Mouse (Mus musculus): ENCODE data around the gene Doxl2. TPM values are rescaled to one million over a fixed set of nuclear protein-coding genes. Genes with fewer than 3 reads are reported as not detected.

Gene Doxl2
- polyA plus RNA-seq (2014; fragmentation: Illumina TruSeq; extraction: RNeasy Lipid Tissue Mini Kit (QIAGEN cat#74804); ENCODE audit: insufficient read depth, low read depth, low replicate concordance): not detected

GRCm38 (mm10) chr6:48974663-48975062 is at the start of gene Doxl2:
Gene Doxl2 (plus strand): TSS chr6:48974963.

DNA sequence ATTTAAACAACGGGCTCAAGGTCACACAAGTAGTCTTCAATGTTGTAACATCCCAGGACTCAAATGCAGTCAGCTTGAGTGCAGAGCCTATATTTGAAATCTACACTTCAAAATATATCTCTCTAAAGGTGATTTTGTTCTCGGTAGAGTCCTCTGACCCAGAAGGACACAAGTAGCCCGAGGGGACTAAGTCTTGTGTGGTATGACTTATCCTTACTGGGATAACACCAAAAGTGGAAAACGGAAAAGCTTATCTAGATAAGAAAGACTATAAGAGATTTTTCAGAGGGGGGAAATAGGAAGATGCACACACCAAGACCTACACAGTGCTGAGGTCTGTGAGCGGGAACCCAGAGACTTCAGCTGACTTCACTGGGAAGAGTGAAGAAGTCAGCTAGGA is 45.2 kb upstream of the Doxl2 start, which contains the start of gene 1600015I10Rik:
1600015I10Rik (plus strand) TSS at position 301 of the 400 bp plus-strand sequence.

GRCm38 (mm10) chr6:48986444-48986990 is 11.8 kb downstream of the Doxl2 start, which contains the start of gene Svs1:
Gene Svs1 (plus strand): TSS chr6:48986861.

Other genes with a start within 250 kb of the Doxl2 start
- gene Gimap1, start 235.9 kb upstream of the Doxl2 start, polyA plus RNA-seq (2014; fragmentation: Illumina TruSeq; extraction: RNeasy Lipid Tissue Mini Kit (QIAGEN cat#74804); ENCODE audit: insufficient read depth, low read depth, low replicate concordance): 43.6 TPM
- 24.5 TPM for gene Gimap5, start 228.8 kb upstream of the Doxl2 start, polyA plus RNA-seq (2014; fragmentation: Illumina TruSeq; extraction: RNeasy Lipid Tissue Mini Kit (QIAGEN cat#74804); ENCODE audit: insufficient read depth, low read depth, low replicate concordance)
- gene Gimap3, start 204.1 kb upstream of the Doxl2 start, polyA plus RNA-seq (2014; fragmentation: Illumina TruSeq; extraction: RNeasy Lipid Tissue Mini Kit (QIAGEN cat#74804); ENCODE audit: insufficient read depth, low read depth, low replicate concordance): 25.1 TPM
- gene Tmem176a, start 134.0 kb upstream of the Doxl2 start, polyA plus RNA-seq (2014; fragmentation: Illumina TruSeq; extraction: RNeasy Lipid Tissue Mini Kit (QIAGEN cat#74804); ENCODE audit: insufficient read depth, low read depth, low replicate concordance): 432 TPM
- gene Tmem176b, start 133.5 kb upstream of the Doxl2 start, polyA plus RNA-seq (2014; fragmentation: Illumina TruSeq; extraction: RNeasy Lipid Tissue Mini Kit (QIAGEN cat#74804); ENCODE audit: insufficient read depth, low read depth, low replicate concordance): 523 TPM
- gene Aoc1, start 102.1 kb upstream of the Doxl2 start, polyA plus RNA-seq (2014; fragmentation: Illumina TruSeq; extraction: RNeasy Lipid Tissue Mini Kit (QIAGEN cat#74804); ENCODE audit: insufficient read depth, low read depth, low replicate concordance): 3.4 TPM
- not detected for gene 1600015I10Rik, start 45.1 kb upstream of the Doxl2 start, polyA plus RNA-seq (2014; fragmentation: Illumina TruSeq; extraction: RNeasy Lipid Tissue Mini Kit (QIAGEN cat#74804); ENCODE audit: insufficient read depth, low read depth, low replicate concordance)
- gene Svs1, start 11.9 kb downstream of the Doxl2 start, polyA plus RNA-seq (2014; fragmentation: Illumina TruSeq; extraction: RNeasy Lipid Tissue Mini Kit (QIAGEN cat#74804); ENCODE audit: insufficient read depth, low read depth, low replicate concordance): not detected
- gene Gpnmb, start 61.6 kb downstream of the Doxl2 start, polyA plus RNA-seq (2014; fragmentation: Illumina TruSeq; extraction: RNeasy Lipid Tissue Mini Kit (QIAGEN cat#74804); ENCODE audit: insufficient read depth, low read depth, low replicate concordance): 4.6 TPM
- gene Malsu1, start 98.8 kb downstream of the Doxl2 start, polyA plus RNA-seq (2014; fragmentation: Illumina TruSeq; extraction: RNeasy Lipid Tissue Mini Kit (QIAGEN cat#74804); ENCODE audit: insufficient read depth, low read depth, low replicate concordance): 18.8 TPM
- not detected for gene Igf2bp3, start 240.0 kb downstream of the Doxl2 start, polyA plus RNA-seq (2014; fragmentation: Illumina TruSeq; extraction: RNeasy Lipid Tissue Mini Kit (QIAGEN cat#74804); ENCODE audit: insufficient read depth, low read depth, low replicate concordance)

Measured in lung, adult 10 weeks (tissue).